Mouse (Mus musculus) ovary, postnatal 10 days (tissue): ENCODE data around the gene Kmt5a.

ENCODE experiments used
- DNase-seq: peaks from one replicate; pipeline ENCODE4 v3.0.0; 2022; ENCODE audit warnings: low spot score

Kmt5a gene

DNA sequence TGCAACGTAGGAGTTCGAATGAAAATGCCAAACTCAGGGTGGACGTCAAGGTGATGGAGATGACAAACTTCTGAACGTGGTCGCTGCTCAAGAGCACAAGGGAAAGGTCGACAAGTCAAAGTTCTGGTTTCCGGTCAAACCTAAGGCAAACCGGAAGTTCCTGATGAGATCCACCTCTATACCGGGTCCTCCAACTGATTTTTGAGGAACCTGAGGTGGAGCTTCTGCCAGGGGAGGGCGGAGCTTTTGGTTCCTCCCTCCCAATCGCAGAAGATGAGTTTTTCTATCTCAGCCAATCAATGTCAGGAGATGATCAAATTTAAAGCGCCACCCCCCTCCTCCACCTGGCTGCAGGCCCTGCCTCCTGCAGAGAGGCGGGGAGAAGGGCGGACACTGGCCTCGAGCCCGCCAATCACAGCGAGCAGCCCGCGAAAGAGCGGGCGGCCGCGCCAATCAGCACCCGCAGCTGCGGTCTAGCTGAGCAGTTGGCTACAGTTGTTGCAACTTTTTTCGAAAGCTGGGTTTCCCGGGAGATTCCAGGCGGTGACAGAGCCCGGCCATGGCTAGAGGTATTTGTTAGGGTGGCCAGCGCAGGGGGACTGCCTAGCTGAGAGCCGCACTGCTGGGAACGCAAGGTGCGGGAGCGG is at the start of gene Kmt5a:
TSS of gene Kmt5a (plus strand) at position 484 of the 647 bp plus-strand sequence.
- peak; percentile 83 for DNase-seq

- DNase-seq: no peak
Observed at GRCm38 (mm10) chr5:124392412-124392811, 47.3 kb upstream of the Kmt5a start.

DNA sequence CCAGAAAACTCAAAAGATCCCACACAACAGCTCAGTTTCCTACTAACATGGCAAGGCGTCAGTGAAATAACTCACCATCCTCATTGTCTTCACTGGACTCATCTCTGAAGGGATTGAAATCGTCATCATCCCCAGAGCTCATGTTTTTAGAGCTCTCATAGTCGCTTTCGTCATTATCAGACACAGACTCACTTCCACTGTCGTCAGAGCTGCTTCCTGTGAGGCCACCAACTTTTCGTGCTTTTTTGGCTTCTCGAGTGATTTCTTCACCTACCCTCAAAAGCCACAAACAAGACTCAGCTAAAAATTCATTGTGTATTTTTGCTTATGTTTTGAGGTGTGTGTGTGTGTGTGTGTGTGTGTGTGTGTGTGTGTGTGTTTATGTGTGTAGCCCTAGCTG is 46.0 kb upstream of the Kmt5a start:
- no peak for DNase-seq

DNA sequence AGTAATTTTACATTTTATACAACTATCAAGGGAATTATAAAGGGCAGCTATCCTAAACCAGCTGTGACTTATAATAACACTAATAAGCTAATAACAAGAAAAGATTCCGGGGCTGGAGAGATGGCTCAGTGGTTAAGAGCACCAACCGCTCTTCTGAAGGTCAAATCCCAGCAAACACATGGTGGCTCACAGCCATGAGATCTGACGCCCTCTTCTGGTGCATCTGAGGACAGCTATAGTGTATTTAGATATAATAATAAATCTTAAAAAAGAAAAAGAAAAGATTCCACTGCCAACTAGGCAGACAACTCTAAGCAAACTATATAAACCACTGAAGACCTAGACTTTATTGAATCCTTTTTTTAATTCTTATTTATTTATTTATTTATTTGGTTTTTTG is 28.9 kb upstream of the Kmt5a start:
- DNase-seq: no peak

- no peak for DNase-seq
Observed at GRCm38 (mm10) chr5:124412163-124412562, 27.6 kb upstream of the Kmt5a start.

DNA sequence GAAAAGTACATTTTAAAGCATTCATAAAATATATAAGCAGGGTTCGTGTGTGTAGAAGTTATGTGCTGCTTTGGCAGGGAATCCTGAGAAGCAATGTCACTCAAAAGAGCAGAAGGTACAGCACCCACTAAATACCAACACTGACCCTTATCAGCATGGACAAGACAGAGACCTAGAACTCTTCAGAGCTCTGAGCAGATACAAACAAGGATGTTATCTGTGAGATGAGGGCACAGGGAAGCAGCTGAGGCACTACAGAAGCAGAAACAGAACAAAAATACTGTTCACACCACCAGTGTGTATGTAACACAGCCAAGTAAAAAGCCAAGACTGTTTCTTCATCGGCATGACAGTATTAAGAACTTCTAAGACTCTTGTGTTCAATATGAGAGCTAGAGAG is 20.8 kb upstream of the Kmt5a start:
- DNase-seq: no peak

- no peak for DNase-seq
Observed at GRCm38 (mm10) chr5:124421786-124422185, 17.9 kb upstream of the Kmt5a start.

GRCm38 (mm10) chr5:124424200-124424722 is 15.5 kb upstream of the Kmt5a start:
- no peak for DNase-seq

GRCm38 (mm10) chr5:124424723-124425411 is 14.9 kb upstream of the Kmt5a start:
- peak; percentile 45 for DNase-seq

DNA sequence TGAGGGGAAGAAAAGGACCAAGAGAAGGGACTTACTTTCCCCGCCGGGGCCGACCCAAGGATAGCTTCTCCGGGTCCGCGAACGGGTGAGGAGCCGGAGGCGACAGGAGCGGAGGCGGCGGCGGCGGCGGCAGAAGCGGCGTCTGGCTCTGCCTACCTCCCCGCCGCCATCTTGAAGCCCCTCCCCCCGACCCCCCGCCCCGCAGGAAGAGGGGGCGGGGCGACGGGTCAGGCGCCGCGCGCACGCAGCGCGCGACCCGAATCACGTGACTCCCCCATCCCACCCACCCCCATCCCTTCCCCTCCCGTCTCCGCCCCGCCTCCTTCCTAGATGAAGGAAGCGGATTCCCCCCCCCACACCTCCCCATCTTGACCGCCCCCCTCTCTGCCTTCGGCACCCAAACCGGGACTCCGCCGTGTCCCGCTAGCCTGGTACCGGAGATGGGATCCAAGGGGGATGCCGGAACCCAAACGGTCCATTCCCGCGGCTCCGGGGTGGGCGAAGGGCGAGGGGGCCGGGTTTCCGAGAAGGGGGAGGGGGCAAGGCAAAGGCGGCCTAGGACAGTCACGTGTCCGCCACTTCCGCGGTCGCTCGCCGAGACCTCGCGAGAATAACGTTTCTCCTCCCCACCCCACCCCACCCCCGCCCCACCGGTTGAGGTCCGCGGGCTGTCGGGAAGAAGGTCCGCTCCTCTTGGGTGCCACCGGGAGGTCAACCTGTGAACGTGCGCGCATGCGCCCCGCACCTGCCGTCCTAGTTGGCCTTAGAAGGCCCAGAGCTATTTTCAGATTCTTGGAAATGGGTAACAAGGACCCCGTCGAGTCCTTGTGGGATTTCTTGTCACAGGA is 14.1 kb upstream of the Kmt5a start, which contains the start of gene Sbno1:
TSS of gene Sbno1 (minus strand) at position 590 of the 848 bp plus-strand sequence.
- DNase-seq: peak; percentile 93

DNA sequence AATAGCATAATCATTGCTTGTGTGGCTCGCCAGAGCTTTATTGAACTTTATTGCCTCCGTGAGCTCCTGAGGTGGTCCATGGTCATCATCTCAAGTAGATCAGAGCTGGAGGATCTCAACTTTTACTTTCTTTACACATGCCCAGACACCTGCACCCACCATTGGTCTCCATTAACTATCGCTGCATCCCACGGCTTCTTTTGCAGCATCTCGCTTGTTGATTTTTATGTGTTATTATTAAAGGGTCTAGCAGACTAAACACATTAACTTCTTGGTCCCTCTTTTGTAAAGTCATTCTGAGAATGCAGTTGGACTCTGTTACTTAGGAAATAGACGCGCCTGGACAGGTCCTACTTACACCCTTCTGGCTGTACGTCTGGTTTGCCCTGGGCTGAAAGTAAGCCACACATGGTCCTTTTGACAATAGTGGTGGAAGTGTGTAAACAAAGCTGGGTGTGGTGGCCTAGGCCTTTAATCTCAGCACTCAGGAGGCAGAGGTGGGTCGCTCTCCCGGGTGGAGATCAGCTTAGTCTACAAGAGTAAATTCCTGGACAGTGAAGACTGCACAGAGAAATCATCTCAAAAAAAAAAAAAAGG is 13.2 kb upstream of the Kmt5a start:
- no peak for DNase-seq

GRCm38 (mm10) chr5:124432398-124433012 is 7.2 kb upstream of the Kmt5a start:
- DNase-seq: peak; percentile 18

- no peak for DNase-seq
Observed at GRCm38 (mm10) chr5:124433048-124433447, 6.7 kb upstream of the Kmt5a start.

DNA sequence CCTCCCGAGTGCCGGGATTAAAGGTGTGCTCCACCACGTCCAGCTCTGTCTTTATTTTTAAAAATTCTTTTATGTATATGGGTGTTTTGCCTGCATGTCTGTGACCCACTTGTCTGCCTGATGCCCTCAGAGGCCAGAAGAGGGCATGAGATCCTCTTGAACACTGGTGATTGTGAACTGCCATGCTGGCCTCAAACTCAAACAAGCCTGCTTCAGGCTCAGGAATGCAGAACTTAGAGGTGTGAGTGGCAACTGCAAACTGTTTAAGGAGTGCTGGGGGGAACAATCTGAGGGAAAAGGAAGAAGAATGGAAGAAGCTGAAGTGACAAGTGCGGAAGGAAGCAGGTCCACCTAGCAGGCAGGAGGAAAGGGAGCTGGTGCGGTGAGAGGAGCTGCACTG is 1.5 kb upstream of the Kmt5a start:
- DNase-seq: no peak

DNA sequence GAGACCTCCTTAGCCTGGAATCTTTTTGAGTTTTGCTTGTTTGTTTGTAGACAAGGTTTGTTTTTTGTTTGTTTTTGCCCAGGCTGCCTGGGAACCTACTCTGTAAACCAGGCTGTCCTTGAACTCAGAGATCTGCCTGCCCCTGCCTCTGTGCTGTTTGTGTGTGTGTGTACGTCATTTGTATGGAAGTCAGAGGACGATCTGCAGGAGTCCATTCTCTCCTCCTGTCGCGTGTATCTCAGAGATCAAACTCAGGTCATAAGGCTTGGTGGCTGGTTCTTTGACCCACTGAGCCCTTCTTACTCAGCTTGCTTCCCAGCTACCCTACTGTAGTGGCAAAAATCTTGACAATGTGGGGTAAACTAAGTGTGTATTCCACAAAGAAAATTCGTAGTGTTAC is 984 bp upstream of the Kmt5a start:
- DNase-seq: no peak

DNA sequence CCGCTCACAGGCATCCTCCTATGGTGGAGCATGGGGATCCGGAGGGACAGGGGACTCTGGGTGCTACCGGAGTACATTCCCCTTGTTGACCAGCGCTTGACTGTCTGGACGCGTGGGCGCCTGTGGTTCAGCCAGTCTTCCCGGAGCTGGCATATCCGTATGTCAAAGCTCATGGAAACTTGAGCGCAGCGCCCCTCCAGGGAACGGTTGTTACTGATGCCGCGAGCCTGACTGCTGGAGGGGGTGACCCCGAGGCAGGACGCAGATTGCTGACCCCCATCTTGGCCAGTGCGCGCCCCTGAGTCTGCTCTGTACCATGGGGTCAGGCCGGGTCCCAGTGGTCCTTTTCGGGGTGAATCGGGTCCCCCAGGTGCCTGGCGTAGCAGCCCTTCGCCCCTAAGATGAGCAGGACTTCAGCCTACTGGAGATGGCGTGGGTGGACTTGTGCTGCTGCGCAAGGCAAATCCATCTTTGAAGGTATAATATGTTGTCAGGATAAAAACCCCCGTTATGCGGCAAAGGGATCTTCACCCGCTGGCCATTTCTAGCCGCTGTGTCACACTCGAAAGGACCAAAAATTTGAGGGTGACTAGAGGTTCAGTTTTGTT is 468 bp downstream of the Kmt5a start:
- no peak for DNase-seq

GRCm38 (mm10) chr5:124442628-124443027 is 2.9 kb downstream of the Kmt5a start:
- DNase-seq: no peak

- DNase-seq: no peak
Observed at GRCm38 (mm10) chr5:124444208-124444607, 4.5 kb downstream of the Kmt5a start.

DNA sequence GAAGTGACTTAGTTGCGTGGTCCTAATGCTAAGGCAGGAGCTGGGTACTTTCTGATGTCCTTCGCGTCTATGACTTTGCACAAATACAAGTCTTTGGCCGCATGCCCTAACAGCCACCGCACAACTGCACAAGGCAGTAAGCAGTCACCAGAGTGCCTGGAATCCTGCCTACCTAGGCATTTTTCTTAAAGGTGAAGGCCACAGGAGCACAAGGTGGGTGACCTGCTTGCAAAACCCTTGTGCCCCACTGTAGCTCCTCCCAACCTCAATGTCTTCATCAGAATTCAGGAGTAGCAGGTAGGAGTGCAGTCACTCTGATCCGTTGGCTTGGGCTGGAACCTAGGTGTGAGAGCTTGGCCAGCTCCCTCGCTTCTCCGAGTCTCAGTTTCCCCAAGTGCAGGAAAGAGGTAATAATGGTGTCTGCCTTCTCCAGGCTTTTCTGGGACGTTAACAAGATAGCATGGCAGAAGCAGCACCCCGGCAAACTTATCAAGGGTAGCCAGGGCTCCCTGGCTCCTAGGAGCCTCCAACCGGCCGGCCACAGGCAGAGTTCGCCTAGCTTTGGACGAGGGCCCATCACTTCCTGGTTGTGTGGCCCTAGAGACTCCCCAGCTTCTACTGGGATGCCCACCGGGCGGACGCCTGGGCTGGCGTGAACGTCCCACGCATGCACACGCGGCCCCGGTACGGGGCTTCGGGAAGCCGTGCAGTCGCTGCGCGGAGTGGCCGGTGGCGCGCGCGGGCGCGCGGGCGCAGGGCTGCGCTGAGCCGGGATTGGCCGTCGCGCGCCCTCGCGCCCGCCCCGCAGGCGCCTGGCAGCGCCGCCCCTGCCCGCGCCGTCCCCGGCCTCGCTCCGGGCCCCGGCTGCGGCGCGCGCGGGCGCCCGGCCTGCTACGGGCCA is 5.2 kb downstream of the Kmt5a start:
- no peak for DNase-seq

DNA sequence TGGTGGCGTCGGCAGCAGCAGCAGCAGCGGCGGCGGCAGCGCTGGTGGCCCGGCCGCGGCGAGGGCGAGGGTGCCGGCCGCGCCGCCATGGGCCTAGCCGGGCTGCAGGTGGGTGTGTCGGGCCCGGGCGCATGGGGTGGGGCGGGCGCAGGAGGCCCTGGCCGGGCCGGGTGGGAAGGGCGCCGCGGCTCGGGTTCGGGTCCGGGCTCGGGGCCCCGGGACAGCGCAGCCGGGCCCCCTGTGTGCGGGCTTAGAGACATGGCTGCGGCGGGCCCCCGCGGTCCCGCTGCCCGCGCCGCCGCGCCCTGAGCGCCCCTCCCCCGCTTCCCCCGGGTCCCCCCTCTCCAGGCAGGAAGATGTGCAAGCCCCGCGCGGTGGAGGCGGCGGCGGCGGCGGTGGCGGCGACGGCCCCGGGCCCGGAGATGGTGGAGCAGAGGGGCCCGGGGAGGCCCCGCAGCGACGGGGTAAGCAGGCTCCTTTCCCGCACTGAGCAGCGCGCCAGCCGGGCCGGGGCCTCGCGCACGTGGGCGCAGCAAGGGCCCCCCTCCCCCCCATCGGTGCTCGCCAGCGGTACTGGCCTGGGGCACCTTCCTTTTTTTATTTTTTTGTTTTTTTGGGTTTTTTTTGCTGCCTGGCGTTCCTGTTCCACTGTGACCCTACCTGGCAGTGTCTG is 6.0 kb downstream of the Kmt5a start:
- DNase-seq: no peak
